Mouse (Mus musculus) kidney, adult 2 months (tissue): ENCODE measurements around the gene Nccrp1. TPM values are rescaled to one million over a fixed set of nuclear protein-coding genes. Genes with fewer than 3 reads are reported as not detected.

Experiments
- DNase-seq: peaks from one replicate; pipeline ENCODE4 v3.0.0; 2021
- H3K27ac ChIP-seq: fragments of 200-500 bp; 2 replicates; pipeline ENCODE4 v1.5.1; 2012; ENCODE audit warnings: low read depth, low read length, control low read depth, inconsistent platforms; ENCODE audit not compliant: insufficient read depth
- H3K27me3 ChIP-seq: fragments of 200-500 bp; replicated peaks from 2 replicates; pipeline ENCODE4 v1.6.1; 2012; ENCODE audit warnings: mild to moderate bottlenecking, moderate library complexity, low read length, inconsistent platforms; ENCODE audit not compliant: control insufficient read depth, insufficient read depth
- H3K36me3 ChIP-seq: fragments of 200-500 bp; 2 replicates; pipeline ENCODE4 v1.6.1; 2012; ENCODE audit warnings: mild to moderate bottlenecking, moderate library complexity, low read length, inconsistent platforms; ENCODE audit not compliant: control insufficient read depth, insufficient read depth
- H3K4me1 ChIP-seq: fragments of 200-500 bp; 2 replicates; pipeline ENCODE4 v1.6.1; 2011; ENCODE audit warnings: low read length; ENCODE audit not compliant: control insufficient read depth, insufficient read depth
- H3K4me3 ChIP-seq: fragments of 200-500 bp; 2 replicates; pipeline ENCODE4 v1.5.1; 2011; ENCODE audit warnings: mild to moderate bottlenecking, low read depth, low read length, control low read depth; ENCODE audit not compliant: insufficient read depth
- CTCF ChIP-seq: fragments of 200-500 bp; conservative IDR thresholded peaks from 2 replicates; pipeline ENCODE4 v1.5.1; 2011; ENCODE audit warnings: low read depth, mild to moderate bottlenecking, control low read depth, low read length, moderate library complexity, mixed read lengths; ENCODE audit not compliant: insufficient read depth, insufficient read length
- POLR2A ChIP-seq: fragments of 200-500 bp; IDR thresholded peaks from one replicate; pipeline ENCODE4 v1.6.1; 2011; ENCODE audit warnings: low read depth, low read length, control low read depth
- WGBS: fragments of 180-500 bp; shearing (Covaris S2); methylation state at CpG from one replicate; pipeline ENCODE4 v1.1.7; 2018; 5-methylcytosine and 5-hydroxymethylcytosine counted together
- polyA plus RNA-seq: library from polyadenylated mRNA; depleted of rRNA; stranded (reverse); fragments of >200 nt; gene quantifications from 2 replicates; pipeline ENCODE4 v1.2.3, GENCODE M21; 2012

Nccrp1 gene
- polyA plus RNA-seq, 1 experiment = 85.4 TPM

GRCm38 (mm10) chr7:28557069-28557468 is 10.0 kb upstream of the Nccrp1 start:
- H3K4me1 ChIP-seq = no peaks in the 10 kb centered on the region
- no peak for DNase-seq
- no peak for TF ChIP-seq CTCF
- TF ChIP-seq POLR2A = no peak

GRCm38 (mm10) chr7:28555939-28556535 is 9.0 kb upstream of the Nccrp1 start:
- TF ChIP-seq CTCF (no peak), POLR2A (no peak)
- Histone ChIP-seq H3K4me3 (no peak overlapping the region), H3K4me1 (no peaks in the 10 kb centered on the region), H3K36me3 (no peaks in the 10 kb centered on the region; the same call in 1 of the 2 replicates), H3K27me3 (no peaks in the 10 kb centered on the region), H3K27ac (no peak overlapping the region)
- 17% methylated on average over 5 of the region's 5 CpGs for WGBS
- DNase-seq = no peak

More at GRCm38 (mm10) chr7:28557069-28557468, 10.0 kb upstream of the Nccrp1 start:
- WGBS = 49% methylated on average over 5 of the region's 5 CpGs
- H3K27me3 ChIP-seq = no peaks in the 10 kb centered on the region
- no peak overlapping the region for H3K27ac ChIP-seq
- H3K36me3 ChIP-seq = no peaks in the 10 kb centered on the region; the same call in 1 of the 2 replicates
- H3K4me3 ChIP-seq = no peak overlapping the region

GRCm38 (mm10) chr7:28553076-28553475 is 6.0 kb upstream of the Nccrp1 start:
- no peak for DNase-seq
- WGBS = 82% methylated on average over 6 of the region's 6 CpGs
- no peak for TF ChIP-seq CTCF
- TF ChIP-seq POLR2A = no peak

GRCm38 (mm10) chr7:28547628-28548027 is 574 bp upstream of the Nccrp1 start:
- H3K27me3 ChIP-seq = no peaks in the 10 kb centered on the region
- H3K36me3 ChIP-seq = no peaks in the 10 kb centered on the region
- WGBS = 65% methylated on average over 7 of the region's 7 CpGs
- no peaks in the 10 kb centered on the region for H3K4me1 ChIP-seq
- no peak for DNase-seq
- no peak overlapping the region for H3K27ac ChIP-seq
- no peak overlapping the region for H3K4me3 ChIP-seq
- no peak for TF ChIP-seq POLR2A
- no peak for TF ChIP-seq CTCF

More at GRCm38 (mm10) chr7:28553076-28553475, 6.0 kb upstream of the Nccrp1 start:
- no peaks in the 10 kb centered on the region for H3K4me1 ChIP-seq
- H3K4me3 ChIP-seq = no peak overlapping the region
- H3K27me3 ChIP-seq = no peaks in the 10 kb centered on the region
- no peak overlapping the region for H3K27ac ChIP-seq
- no peaks in the 10 kb centered on the region for H3K36me3 ChIP-seq

- DNase-seq = no peak
- H3K4me1 ChIP-seq = no peaks in the 10 kb centered on the region
- H3K4me3 ChIP-seq = peak overlapping the region; percentile 34
- TF ChIP-seq CTCF (no peak), POLR2A (no peak)
- 6% methylated on average over 22 of the region's 22 CpGs for WGBS
- no peaks in the 10 kb centered on the region for H3K27me3 ChIP-seq
- no peaks in the 10 kb centered on the region for H3K36me3 ChIP-seq
- 0 out of 2 replicates have a peak overlapping the region, but pooled peaks have one; percentile 17 for H3K27ac ChIP-seq
Observed at GRCm38 (mm10) chr7:28546649-28547048, 405 bp downstream of the Nccrp1 start.

- H3K27ac ChIP-seq = no peak overlapping the region
- TF ChIP-seq POLR2A (no peak), CTCF (no peak)
- no peaks in the 10 kb centered on the region for H3K27me3 ChIP-seq
- DNase-seq = no peak
- H3K4me1 ChIP-seq = no peaks in the 10 kb centered on the region
- H3K4me3 ChIP-seq = peak overlapping the region; percentile 34
- WGBS = 56% methylated on average over 7 of the region's 7 CpGs
- no peaks in the 10 kb centered on the region for H3K36me3 ChIP-seq
Observed at GRCm38 (mm10) chr7:28545891-28546210, 1.2 kb downstream of the Nccrp1 start.

GRCm38 (mm10) chr7:28545048-28545890 is 1.8 kb downstream of the Nccrp1 start:
- 36% methylated on average over 14 of the region's 14 CpGs for WGBS
- Histone ChIP-seq H3K36me3 (no peaks in the 10 kb centered on the region), H3K4me3 (peak overlapping the region; percentile 34; the same call in 1 of the 2 replicates), H3K27ac (no peak overlapping the region), H3K4me1 (no peaks in the 10 kb centered on the region), H3K27me3 (no peaks in the 10 kb centered on the region)
- no peak for TF ChIP-seq CTCF
- no peak for TF ChIP-seq POLR2A
- peak; percentile 58 for DNase-seq
